Mouse (Mus musculus) G1E-ER4 (cell line): ENCODE measurements around the gene Vgll4. TPM values are rescaled to one million over a fixed set of nuclear protein-coding genes. Genes with fewer than 3 reads are reported as not detected.

Source experiments
- GATA1 ChIP-seq: IDR thresholded peaks from one replicate; pipeline ENCODE4 v1.8.0; 2012; ENCODE audit warnings: low read length, inconsistent platforms
- polyA plus RNA-seq: library from polyadenylated mRNA; stranded (reverse); fragments of >175 nt; gene quantifications from 2 replicates; pipeline ENCODE4 v1.2.3, GENCODE M21; 2012

Vgll4 gene
- polyA plus RNA-seq, 1 experiment, result 28.2 TPM

DNA sequence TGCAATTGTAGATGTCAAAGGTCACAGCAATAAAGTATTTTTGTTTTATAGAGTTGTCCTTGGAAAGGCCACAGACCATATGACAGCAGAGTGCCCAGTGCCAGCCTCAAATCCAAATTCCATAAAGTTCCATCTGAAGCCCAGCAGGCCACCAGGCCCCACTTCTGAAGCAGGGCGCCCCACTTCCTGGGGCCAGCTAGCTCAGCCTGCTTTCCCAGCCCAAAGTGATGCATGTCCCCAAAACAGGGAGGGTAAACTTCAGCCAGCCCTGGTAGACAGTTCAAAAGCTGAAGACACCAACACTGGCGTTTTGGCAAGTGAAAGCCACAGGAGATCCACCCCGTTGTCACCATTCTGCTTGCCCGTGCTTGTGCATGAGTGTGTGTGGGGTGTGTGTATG lies 157.0 kb downstream of the Vgll4 start:
- no peak for TF ChIP-seq GATA1

DNA sequence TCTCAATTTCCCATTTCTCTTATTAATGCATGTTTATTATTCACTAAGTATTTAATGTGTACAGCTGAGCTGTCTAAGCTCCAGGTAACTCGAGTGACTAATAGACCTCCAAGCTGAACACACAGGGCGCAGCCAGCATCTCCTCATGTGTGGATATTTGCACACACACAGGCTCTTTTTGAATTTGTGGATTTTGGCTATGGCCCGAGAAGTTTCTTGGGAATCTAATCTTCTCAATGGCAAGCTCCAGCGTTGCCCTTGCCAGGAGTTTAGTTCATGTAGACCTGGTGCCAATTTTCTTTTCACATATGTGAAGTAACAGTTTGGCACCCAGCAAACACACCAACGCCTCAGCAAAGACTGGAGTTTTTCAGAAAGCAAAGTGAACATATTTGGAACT lies 157.5 kb downstream of the Vgll4 start:
- no peak for TF ChIP-seq GATA1

Other genes with a start within 250 kb of the Vgll4 start
- 49.8 and 63.4 TPM in 2 replicates for gene Tamm41, start 67.9 kb upstream of the Vgll4 start, polyA plus RNA-seq
- not detected in 2 replicates for gene Syn2, start 164.9 kb upstream of the Vgll4 start, polyA plus RNA-seq